24 mouse cellular contexts compared by ENCODE assay signal in the genomic region with DNA sequence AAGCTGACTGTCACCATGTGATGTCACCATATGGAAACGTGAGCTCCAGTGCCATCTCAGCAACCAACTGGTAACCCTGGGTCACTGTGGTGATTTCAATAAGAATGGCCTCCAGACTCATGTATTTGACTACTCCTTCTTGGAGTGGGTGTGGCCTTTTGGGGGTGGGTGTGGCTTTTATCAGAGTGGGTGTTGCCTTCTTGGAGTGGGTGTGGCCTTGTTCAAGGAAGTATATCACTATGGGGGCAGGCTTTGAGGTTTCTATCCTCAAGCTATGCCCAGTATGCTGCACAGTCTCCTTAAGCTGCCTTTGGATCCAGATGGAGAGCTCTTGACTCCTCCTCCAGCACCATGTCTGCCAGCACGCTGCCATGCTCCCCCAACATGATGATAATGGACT. TPM values are rescaled to one million over a fixed set of nuclear protein-coding genes. Genes with fewer than 3 reads are reported as not detected.
A peak's percentile ranks its signal among the peaks of the same experiment; 100 is the strongest.
DNase-seq lines count a peak whose midpoint lies in the region; ATAC-seq and TF ChIP-seq lines count a peak whose summit lies in the region.
"Had no signal": no experiment of that assay in that cellular context is flagged by ENCODE, and none has a peak within 500 bp of the region (broad histone marks: within the 10 kb centered on the region; RNA-seq: fewer than 3 reads in every experiment).

No protein-coding gene starts in this region.

- TF ChIP-seq CTCF in cortical plate, adult 2 months (IDR thresholded peaks at IDR 0.05; ENCODE audit: extremely low read depth, insufficient read depth, low read length): no peak

- WGBS in liver, embryonic 11.5 days: 85% methylated on average over 2 of the region's 2 CpGs
- 88% methylated on average over 2 of the region's 2 CpGs for WGBS in liver, embryonic 16.5 days (ENCODE audit: insufficient replicate concordance)
- 89% methylated on average over 2 of the region's 2 CpGs for WGBS in hindbrain, embryonic 11.5 days

- no peak overlapping the region for H3K27ac ChIP-seq in liver, embryonic 11.5 days (ENCODE audit: low read depth, low read length)
- 0 out of 2 replicates have a peak overlapping the region, but pooled peaks have one; percentile 3 for H3K27ac ChIP-seq in cortical plate, adult 2 months (ENCODE audit: insufficient read depth, low read length)
- H3K27ac ChIP-seq in liver, embryonic 16.5 days (ENCODE audit: low read length): no peak overlapping the region
- H3K27ac ChIP-seq in hindbrain, embryonic 11.5 days (ENCODE audit: low read depth, low read length): no peak overlapping the region
- H3K27ac ChIP-seq: forebrain, embryonic 15.5 days; heart, adult 2 months; heart, embryonic 15.5 days; hindbrain, embryonic 10.5 days; stomach, embryonic 15.5 days had no signal

- no peaks in the 10 kb centered on the region for H3K27me3 ChIP-seq in liver, embryonic 11.5 days (replicated peaks; ENCODE audit: control insufficient read depth, insufficient read depth, low read length)
- H3K27me3 ChIP-seq in liver, embryonic 16.5 days (ENCODE audit: control insufficient read depth, insufficient read depth, low read depth, low read length): no peaks in the 10 kb centered on the region
- no peaks in the 10 kb centered on the region for H3K27me3 ChIP-seq in hindbrain, embryonic 11.5 days (ENCODE audit: control insufficient read depth, insufficient read depth, low read length)
- H3K27me3 ChIP-seq: forebrain, embryonic 15.5 days; heart, embryonic 15.5 days; Patski; stomach, embryonic 15.5 days had no signal

- H3K9me3 ChIP-seq in liver, embryonic 11.5 days (ENCODE audit: control insufficient read depth, low read length): peaks cover 3% of the 10 kb centered on the region; the same call in 1 of the 2 replicates
- peaks cover 8% of the 10 kb centered on the region; the same call in 1 of the 2 replicates for H3K9me3 ChIP-seq in liver, embryonic 16.5 days (replicated peaks; ENCODE audit: control insufficient read depth, low read length)
- no peaks in the 10 kb centered on the region for H3K9me3 ChIP-seq in hindbrain, embryonic 11.5 days (ENCODE audit: control insufficient read depth, low read length)
- H3K9me3 ChIP-seq: forebrain, embryonic 15.5 days; heart, embryonic 15.5 days; stomach, embryonic 15.5 days had no signal

- H3K4me3 ChIP-seq in liver, embryonic 11.5 days (ENCODE audit: low read depth, low read length): no peak overlapping the region
- H3K4me3 ChIP-seq in cortical plate, adult 2 months (ENCODE audit: insufficient read depth, low read length): no peak overlapping the region
- no peak overlapping the region for H3K4me3 ChIP-seq in liver, embryonic 16.5 days (ENCODE audit: low read depth, low read length)
- no peak overlapping the region for H3K4me3 ChIP-seq in hindbrain, embryonic 11.5 days (ENCODE audit: low read depth, low read length)
- H3K4me3 ChIP-seq: forebrain, embryonic 15.5 days; heart, adult 2 months; heart, embryonic 15.5 days; hindbrain, embryonic 10.5 days; myocyte; stomach, embryonic 15.5 days had no signal

- DNase-seq in liver: peak; percentile 77
- DNase-seq in liver, embryonic 11.5 days (ENCODE audit: low spot score): no peak
- no peak for DNase-seq in heart, postnatal 4 days
- DNase-seq in hindbrain, embryonic 11.5 days (ENCODE audit: low spot score): no peak
- no peak for DNase-seq in kidney, postnatal 4 days
- DNase-seq in left cerebral cortex, postnatal 4 days: no peak
- DNase-seq: cerebellum, adult 11 months; cerebellum, postnatal 14 days; gastrocnemius, postnatal 14 days; heart, adult 2 months; kidney, adult 9 months; kidney, postnatal 36 days; lung, adult 18-20 months; thymus, postnatal 14 days had no signal

- peaks cover 6% of the 10 kb centered on the region for H3K4me1 ChIP-seq in liver, embryonic 11.5 days (replicated peaks; ENCODE audit: control insufficient read depth, insufficient read depth, low read length)
- peaks cover 6% of the 10 kb centered on the region for H3K4me1 ChIP-seq in cortical plate, adult 2 months (ENCODE audit: control insufficient read depth, insufficient read depth, low read length)
- peaks cover 16% of the 10 kb centered on the region for H3K4me1 ChIP-seq in liver, embryonic 16.5 days (ENCODE audit: control insufficient read depth, low read depth, low read length)
- peaks cover 15% of the 10 kb centered on the region for H3K4me1 ChIP-seq in hindbrain, embryonic 11.5 days (replicated peaks; ENCODE audit: control insufficient read depth, insufficient read depth, low read length)
- H3K4me1 ChIP-seq: stomach, embryonic 15.5 days had no signal

- no peak for TF ChIP-seq POLR2A in cortical plate, adult 2 months (IDR thresholded peaks at IDR 0.05; ENCODE audit: extremely low read depth, insufficient read depth, low read length)

- no peak overlapping the region for H3K4me2 ChIP-seq in liver, embryonic 11.5 days
- no peak overlapping the region for H3K4me2 ChIP-seq in liver, embryonic 16.5 days (ENCODE audit: low read depth, low read length)
- no peak overlapping the region for H3K4me2 ChIP-seq in hindbrain, embryonic 11.5 days (replicated peaks; ENCODE audit: low read depth, low read length)
- H3K4me2 ChIP-seq: forebrain, embryonic 15.5 days; heart, embryonic 15.5 days; midbrain, embryonic 11.5 days; stomach, embryonic 15.5 days had no signal

- 0 out of 2 replicates have a peak, but pooled peaks cover 2% of the 10 kb centered on the region for H3K36me3 ChIP-seq in liver, embryonic 11.5 days (ENCODE audit: control insufficient read depth, insufficient read depth, low read length)
- peaks cover 6% of the 10 kb centered on the region; the same call in 1 of the 2 replicates for H3K36me3 ChIP-seq in liver, embryonic 16.5 days (ENCODE audit: control insufficient read depth, insufficient read depth)
- no peaks in the 10 kb centered on the region for H3K36me3 ChIP-seq in hindbrain, embryonic 11.5 days (ENCODE audit: control insufficient read depth, insufficient read depth, low read length)
- H3K36me3 ChIP-seq: heart, embryonic 15.5 days; stomach, embryonic 15.5 days had no signal

- ATAC-seq in liver, embryonic 11.5 days (replicated peaks; ENCODE audit: low FRiP score): no peak; the same call in 1 of the 2 replicates
- ATAC-seq in liver, embryonic 16.5 days (ENCODE audit: low read depth): peak; percentile 62
- ATAC-seq in hindbrain, embryonic 11.5 days (ENCODE audit: low FRiP score): no peak
- ATAC-seq: forebrain, embryonic 15.5 days; inflammation-experienced regulatory T-cells, adult 6 months; Patski had no signal

- intact Hi-C loops in left cerebral cortex, postnatal 4 days (cut with DNase I): no loop called here

- no peak overlapping the region for H3K9ac ChIP-seq in liver, embryonic 11.5 days (ENCODE audit: low read depth, low read length)
- no peak overlapping the region for H3K9ac ChIP-seq in liver, embryonic 16.5 days (ENCODE audit: low read depth, low read length)
- no peak overlapping the region for H3K9ac ChIP-seq in hindbrain, embryonic 11.5 days (ENCODE audit: low read depth, low read length)
- H3K9ac ChIP-seq: forebrain, embryonic 15.5 days; heart, embryonic 15.5 days; stomach, embryonic 15.5 days had no signal

RNA-seq across cellular contexts. Expression of gene Prex1, which starts 19.0 kb away (rescaled TPM):
- polyA plus RNA-seq in liver, embryonic 11.5 days (2014; fragmentation: Nextera tagmentation; extraction: Ambion mirVana): 16.1 and 16.5 TPM in 2 replicates
- 81.9 and 83.3 TPM in 2 replicates for polyA plus RNA-seq in cortical plate, adult 2 months (2012; rRNA removed)
- 13.0 and 16.1 TPM in 2 replicates for polyA plus RNA-seq in liver, embryonic 16.5 days (2015; fragmentation: Nextera tagmentation; extraction: Ambion mirVana)
- total RNA-seq in heart, postnatal 4 days (2021): 10 to 100 TPM; 13.8 to 14.8 TPM
- polyA plus RNA-seq in hindbrain, embryonic 11.5 days (2014; fragmentation: Nextera tagmentation; extraction: Ambion mirVana): 20.9 and 21.7 TPM in 2 replicates
- total RNA-seq in left cerebral cortex, postnatal 4 days (2021): 10 to 100 TPM; 56.7 to 56.9 TPM
